8 mouse cellular contexts compared by ENCODE assay signal in genomic region chr15:14628523-14628922, GRCm38 (mm10).
DNase-seq lines count a peak whose midpoint lies in the region; ATAC-seq lines count a peak whose summit lies in the region.

No protein-coding gene starts in this region.

- no peak overlapping the region for H3K4me3 ChIP-seq in forebrain, embryonic 12.5 days (replicated peaks)

- H3K9me3 ChIP-seq in forebrain, embryonic 12.5 days = no peaks in the 10 kb centered on the region

- no peaks in the 10 kb centered on the region for H3K27me3 ChIP-seq in forebrain, embryonic 12.5 days

- no peak overlapping the region for H3K27ac ChIP-seq in forebrain, embryonic 12.5 days

- H3K4me1 ChIP-seq in forebrain, embryonic 12.5 days = no peaks in the 10 kb centered on the region

- H3K4me2 ChIP-seq in forebrain, embryonic 12.5 days = no peak overlapping the region

- DNase-seq in cerebellum, adult 9-10 months = peak; percentile 22
- no peak for DNase-seq in cerebellum, adult 11-12 months
- peak; percentile 12 for DNase-seq in lung, postnatal 36 days
- DNase-seq in lung, adult 18-20 months = no peak
- DNase-seq in right cerebral cortex, postnatal 14 days = peak; percentile 22
- no peak for DNase-seq in thymus, adult 18-20 months
- DNase-seq in T-cell, adult 2 months (ENCODE audit: low spot score) = no peak

- WGBS in forebrain, embryonic 12.5 days = 52% methylated on average over 1 of the region's 1 CpGs

- H3K36me3 ChIP-seq in forebrain, embryonic 12.5 days (replicated peaks) = no peaks in the 10 kb centered on the region

- 0 out of 2 replicates have a peak, but pooled peaks have one; percentile 57 for ATAC-seq in forebrain, embryonic 12.5 days (ENCODE audit: low FRiP score)

- H3K9ac ChIP-seq in forebrain, embryonic 12.5 days = no peak overlapping the region

Comparison
In these comparisons a context has a peak if more than half of its experiments do, and no peak if none do; other contexts are left out.
1. DNase-seq: peak in cerebellum, adult 9-10 months (single experiment), lung, postnatal 36 days (single experiment) and right cerebral cortex, postnatal 14 days (single experiment); none in cerebellum, adult 11-12 months (single experiment), lung, adult 18-20 months (0 of 2), thymus, adult 18-20 months (0 of 2) and T-cell, adult 2 months (single experiment).